Mouse (Mus musculus) midbrain, embryonic 15.5 days (tissue): Measurements from ENCODE around the gene Lhx3. TPM values are rescaled to one million over a fixed set of nuclear protein-coding genes. Genes with fewer than 3 reads are reported as not detected.

Source experiments
- ATAC-seq: fragments of 200-750 bp; cut with Nextera tagmentation; replicated peaks from 2 replicates; pipeline ENCODE4 v1.8.0; 2017; ENCODE audit warnings: moderate TSS enrichment
- H3K27ac ChIP-seq: fragments of 300-500 bp; sonication (generic); 2 replicates; pipeline ENCODE4 v1.5.1; 2015; ENCODE audit warnings: mild to moderate bottlenecking, inconsistent platforms
- H3K27me3 ChIP-seq: fragments of 300-500 bp; sonication (generic); replicated peaks from 2 replicates; pipeline ENCODE4 v1.6.1; 2015; ENCODE audit warnings: inconsistent platforms
- H3K36me3 ChIP-seq: fragments of 300-500 bp; sonication (generic); replicated peaks from 2 replicates; pipeline ENCODE4 v1.6.1; 2015; ENCODE audit warnings: inconsistent platforms
- H3K4me1 ChIP-seq: fragments of 300-500 bp; sonication (generic); 2 replicates; pipeline ENCODE4 v1.6.1; 2015; ENCODE audit warnings: inconsistent platforms
- H3K4me2 ChIP-seq: fragments of 300-500 bp; sonication (generic); 2 replicates; pipeline ENCODE4 v1.6.1; 2015; ENCODE audit warnings: inconsistent platforms, mild to moderate bottlenecking, moderate library complexity
- H3K4me3 ChIP-seq: fragments of 300-500 bp; sonication (generic); 2 replicates; pipeline ENCODE4 v1.5.1; 2015; ENCODE audit warnings: mild to moderate bottlenecking, inconsistent platforms
- H3K9ac ChIP-seq: fragments of 300-500 bp; sonication (generic); 2 replicates; pipeline ENCODE4 v1.6.1; 2015; ENCODE audit warnings: mild to moderate bottlenecking, inconsistent platforms
- H3K9me3 ChIP-seq: fragments of 300-500 bp; sonication (generic); 2 replicates; pipeline ENCODE4 v1.6.1; 2016; ENCODE audit warnings: inconsistent platforms
- WGBS: fragments of 180-500 bp; shearing (Covaris S2); methylation state at CpG from one replicate; pipeline ENCODE4 v1.1.7; 2015; ENCODE audit warnings: mixed read lengths; 5-methylcytosine and 5-hydroxymethylcytosine counted together
- polyA plus RNA-seq: library from polyadenylated mRNA; unstranded; fragments of >200 nt; fragmentation: Nextera tagmentation; extraction: Ambion mirVana; gene quantifications from 2 replicates; pipeline ENCODE4 v1.2.1, GENCODE M21; 2015

Lhx3 gene
- polyA plus RNA-seq, 1 experiment from 2014 or later, result not detected

- H3K4me1 ChIP-seq, result no peaks in the 10 kb centered on the region
- no peak overlapping the region for H3K4me2 ChIP-seq
- H3K36me3 ChIP-seq, result 0 out of 2 replicates have a peak, but pooled peaks cover 5% of the 10 kb centered on the region
- no peak overlapping the region for H3K27ac ChIP-seq
- no peak for ATAC-seq
- WGBS, result 66% methylated on average over 4 of the region's 4 CpGs
- H3K4me3 ChIP-seq, result no peak overlapping the region
- no peaks in the 10 kb centered on the region for H3K9me3 ChIP-seq
- H3K9ac ChIP-seq, result no peak overlapping the region
- H3K27me3 ChIP-seq, result no peaks in the 10 kb centered on the region
Measured at GRCm38 (mm10) chr2:26230253-26230652, 22.2 kb upstream of the Lhx3 start.

DNA sequence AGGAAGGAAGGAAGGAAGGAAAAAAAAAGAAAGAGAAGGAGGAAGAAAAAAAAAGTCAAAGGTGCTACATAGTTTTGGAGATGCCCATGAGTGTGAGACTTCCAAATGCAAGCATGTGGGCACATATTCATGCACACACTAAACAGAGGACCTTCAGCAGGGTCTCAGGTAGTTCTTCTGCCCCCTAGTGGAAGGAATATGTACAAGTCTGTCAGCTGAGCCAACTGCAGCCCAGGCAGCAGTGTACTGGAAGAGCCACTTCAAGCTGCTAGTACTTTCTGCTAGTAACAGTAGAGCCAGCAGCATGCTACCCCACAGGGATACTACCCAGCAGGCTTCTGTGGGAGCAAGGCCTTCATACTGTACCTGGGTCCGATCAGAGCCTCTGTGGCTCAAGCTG is 19.7 kb upstream of the Lhx3 start:
- Histone ChIP-seq H3K4me3 (no peak overlapping the region), H3K27ac (no peak overlapping the region), H3K9ac (no peak overlapping the region), H3K9me3 (no peaks in the 10 kb centered on the region), H3K36me3 (0 out of 2 replicates have a peak, but pooled peaks cover 7% of the 10 kb centered on the region), H3K4me1 (no peaks in the 10 kb centered on the region), H3K27me3 (no peaks in the 10 kb centered on the region), H3K4me2 (no peak overlapping the region)
- 57% methylated on average over 1 of the region's 1 CpGs for WGBS
- ATAC-seq, result peak; percentile 72; the same call in 1 of the 2 replicates

DNA sequence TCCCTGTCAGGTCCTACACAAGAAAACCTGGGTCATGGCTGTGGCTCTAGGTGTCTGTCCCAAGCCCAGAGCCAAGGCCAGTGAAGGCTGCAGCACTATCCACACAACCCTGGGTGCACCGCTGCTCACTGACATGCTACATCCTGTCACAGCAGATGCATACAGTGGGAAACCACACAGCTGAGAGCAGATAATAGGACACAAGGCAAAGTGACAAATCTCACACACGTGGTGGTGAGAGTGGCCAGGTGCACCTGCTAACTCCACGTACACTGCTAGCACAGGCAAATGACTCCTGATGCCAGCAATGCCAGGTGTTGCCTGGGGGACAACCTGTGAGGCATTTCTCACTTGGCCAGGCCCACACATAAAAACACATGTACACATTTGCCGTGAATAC is 17.2 kb upstream of the Lhx3 start:
- WGBS, result 85% methylated on average over 4 of the region's 4 CpGs
- H3K36me3 ChIP-seq, result peaks cover 27% of the 10 kb centered on the region
- no peak overlapping the region for H3K4me3 ChIP-seq
- H3K4me2 ChIP-seq, result no peak overlapping the region
- no peaks in the 10 kb centered on the region for H3K4me1 ChIP-seq
- no peaks in the 10 kb centered on the region for H3K9me3 ChIP-seq
- no peak overlapping the region for H3K27ac ChIP-seq
- H3K9ac ChIP-seq, result no peak overlapping the region
- no peaks in the 10 kb centered on the region for H3K27me3 ChIP-seq
- no peak for ATAC-seq

DNA sequence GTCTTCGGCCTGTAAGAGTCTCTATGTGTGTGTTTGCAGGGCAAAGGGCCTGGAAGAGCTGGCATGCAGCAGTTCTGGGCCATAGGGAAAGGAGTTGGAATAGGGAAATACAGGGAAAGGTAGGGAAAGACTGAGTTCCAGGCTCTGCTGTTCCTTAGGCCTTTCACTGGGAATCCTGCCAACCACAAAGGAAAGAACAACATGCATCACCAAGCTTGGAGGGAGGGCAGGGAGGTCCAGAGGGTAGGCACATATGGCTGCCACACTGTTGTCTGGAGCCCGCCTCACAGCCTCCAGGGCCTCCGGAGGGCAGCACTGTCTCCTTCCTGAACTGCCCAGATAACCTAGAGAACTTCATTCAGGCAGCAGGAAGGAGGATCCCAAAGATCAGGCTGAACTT is 15.9 kb upstream of the Lhx3 start:
- no peak for ATAC-seq
- Histone ChIP-seq H3K27me3 (no peaks in the 10 kb centered on the region), H3K4me1 (no peaks in the 10 kb centered on the region), H3K4me3 (no peak overlapping the region), H3K9ac (no peak overlapping the region), H3K4me2 (no peak overlapping the region), H3K27ac (no peak overlapping the region), H3K9me3 (no peaks in the 10 kb centered on the region), H3K36me3 (peaks cover 36% of the 10 kb centered on the region)
- 80% methylated on average over 3 of the region's 3 CpGs for WGBS

GRCm38 (mm10) chr2:26214526-26214925 is 6.4 kb upstream of the Lhx3 start:
- 16% methylated on average over 3 of the region's 3 CpGs for WGBS
- H3K27me3 ChIP-seq, result no peaks in the 10 kb centered on the region
- H3K4me2 ChIP-seq, result no peak overlapping the region
- no peak for ATAC-seq
- H3K9me3 ChIP-seq, result no peaks in the 10 kb centered on the region
- peaks cover 47% of the 10 kb centered on the region for H3K36me3 ChIP-seq
- no peak overlapping the region for H3K9ac ChIP-seq
- no peaks in the 10 kb centered on the region for H3K4me1 ChIP-seq
- H3K27ac ChIP-seq, result no peak overlapping the region
- no peak overlapping the region for H3K4me3 ChIP-seq

DNA sequence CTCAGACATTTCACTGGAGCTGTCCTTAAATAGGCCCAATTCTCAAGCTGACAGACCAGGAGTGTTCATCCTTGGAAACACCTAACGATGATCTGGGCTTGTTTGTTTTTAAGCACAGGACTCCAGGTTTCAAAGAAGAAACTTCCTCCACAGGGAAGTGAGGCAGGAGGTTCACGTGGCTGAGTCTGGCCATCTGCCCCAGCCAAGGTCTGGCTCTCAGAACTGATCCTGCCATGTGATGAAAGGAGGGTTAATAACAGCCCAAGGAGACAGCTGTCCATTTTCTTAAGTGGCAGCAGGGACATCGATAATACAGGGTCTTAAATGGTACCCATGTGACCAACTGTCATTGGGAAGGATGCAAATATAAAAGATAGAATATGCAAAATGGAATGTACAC is 1.5 kb upstream of the Lhx3 start:
- H3K27me3 ChIP-seq, result peaks cover 42% of the 10 kb centered on the region
- no peak for ATAC-seq
- H3K36me3 ChIP-seq, result peaks cover 29% of the 10 kb centered on the region
- H3K27ac ChIP-seq, result no peak overlapping the region
- H3K4me2 ChIP-seq, result no peak overlapping the region
- no peak overlapping the region for H3K4me3 ChIP-seq
- H3K4me1 ChIP-seq, result peaks cover 12% of the 10 kb centered on the region
- H3K9ac ChIP-seq, result no peak overlapping the region
- WGBS, result 65% methylated on average over 3 of the region's 3 CpGs
- no peaks in the 10 kb centered on the region for H3K9me3 ChIP-seq

DNA sequence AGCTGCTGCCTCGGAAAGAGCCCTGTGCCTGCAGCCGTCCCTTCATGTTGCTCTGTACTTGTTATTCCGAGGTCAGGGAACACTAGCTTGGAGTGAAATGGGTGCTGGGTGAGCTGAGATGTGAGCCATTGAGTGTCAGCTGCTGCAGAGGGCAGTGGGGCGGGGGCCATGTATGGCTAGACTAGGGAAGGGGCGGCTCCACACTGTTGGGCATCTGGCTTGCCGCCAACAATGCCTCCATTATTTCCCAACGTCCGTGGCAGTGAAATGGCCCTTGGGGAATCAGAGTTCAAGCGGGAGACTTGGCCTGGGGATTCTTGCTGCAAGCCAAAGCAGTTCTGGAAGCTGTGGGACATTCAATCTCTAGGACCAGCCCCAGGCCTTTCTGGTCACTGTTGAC is 530 bp downstream of the Lhx3 start:
- WGBS, result 7% methylated on average over 9 of the region's 9 CpGs
- H3K27me3 ChIP-seq, result peaks cover 60% of the 10 kb centered on the region
- no peak for ATAC-seq
- no peaks in the 10 kb centered on the region for H3K9me3 ChIP-seq
- peaks cover 18% of the 10 kb centered on the region for H3K4me1 ChIP-seq
- no peak overlapping the region for H3K27ac ChIP-seq
- H3K4me2 ChIP-seq, result no peak overlapping the region
- no peak overlapping the region for H3K9ac ChIP-seq
- H3K4me3 ChIP-seq, result no peak overlapping the region
- H3K36me3 ChIP-seq, result peaks cover 25% of the 10 kb centered on the region

DNA sequence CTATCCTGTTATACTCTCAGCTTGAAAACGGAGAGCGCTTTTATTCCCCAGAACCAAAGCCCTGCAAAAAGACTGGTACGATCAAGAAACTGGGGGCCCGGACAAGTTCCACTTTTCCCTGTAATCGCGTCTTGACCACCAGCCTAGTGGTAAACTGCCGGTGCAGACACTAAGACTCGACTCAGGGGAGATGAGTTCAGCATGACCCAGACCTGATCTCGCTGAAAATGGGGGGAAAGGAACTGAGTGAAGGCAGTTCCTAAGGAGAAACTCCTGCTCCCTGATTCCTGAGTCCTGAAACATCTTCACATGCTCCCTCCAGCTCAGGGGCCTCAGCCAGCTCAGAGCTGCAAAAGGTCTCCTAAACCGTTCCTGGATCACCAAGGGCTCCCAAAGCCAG is 2.3 kb downstream of the Lhx3 start:
- Histone ChIP-seq H3K27me3 (peaks cover 78% of the 10 kb centered on the region), H3K4me2 (no peak overlapping the region; the same call in 1 of the 2 replicates), H3K27ac (no peak overlapping the region), H3K4me3 (no peak overlapping the region), H3K9ac (no peak overlapping the region), H3K36me3 (peaks cover 7% of the 10 kb centered on the region), H3K9me3 (no peaks in the 10 kb centered on the region), H3K4me1 (peaks cover 25% of the 10 kb centered on the region)
- no peak for ATAC-seq
- WGBS, result 10% methylated on average over 10 of the region's 10 CpGs

DNA sequence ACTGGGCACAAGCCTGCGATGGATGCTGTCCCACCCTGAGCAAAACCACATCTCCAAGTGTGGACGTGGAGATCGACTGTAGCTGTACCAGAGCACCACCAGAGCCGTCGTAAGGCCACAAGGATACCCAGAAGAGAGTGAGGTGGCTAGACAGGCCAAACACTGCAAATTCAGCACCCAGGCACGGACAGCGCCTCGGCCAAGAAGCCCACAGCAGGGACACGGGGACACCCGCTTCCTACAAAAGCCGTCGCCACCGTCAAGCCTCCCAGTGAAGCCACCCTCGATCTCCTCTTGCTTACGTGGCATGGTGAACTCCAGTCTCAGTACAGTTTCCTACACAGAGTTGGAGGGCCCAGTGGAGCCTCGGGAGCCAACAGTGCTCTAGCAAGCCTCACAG is 3.0 kb downstream of the Lhx3 start:
- no peak overlapping the region for H3K27ac ChIP-seq
- H3K36me3 ChIP-seq, result peaks cover under 1% of the 10 kb centered on the region; the same call in 1 of the 2 replicates
- no peak overlapping the region for H3K9ac ChIP-seq
- 3% methylated on average over 16 of the region's 16 CpGs for WGBS
- ATAC-seq, result no peak
- H3K4me3 ChIP-seq, result no peak overlapping the region
- H3K27me3 ChIP-seq, result peaks cover 84% of the 10 kb centered on the region
- no peak overlapping the region for H3K4me2 ChIP-seq
- H3K4me1 ChIP-seq, result peaks cover 25% of the 10 kb centered on the region
- no peaks in the 10 kb centered on the region for H3K9me3 ChIP-seq

- Histone ChIP-seq H3K9ac (no peak overlapping the region), H3K4me3 (peak overlapping the region; percentile 17; the same call in 1 of the 2 replicates), H3K36me3 (no peaks in the 10 kb centered on the region), H3K27me3 (peaks cover 97% of the 10 kb centered on the region), H3K4me1 (peaks cover 32% of the 10 kb centered on the region), H3K27ac (no peak overlapping the region), H3K9me3 (no peaks in the 10 kb centered on the region), H3K4me2 (peak overlapping the region; percentile 45)
- ATAC-seq, result no peak
- WGBS, result 2% methylated on average over 36 of the region's 36 CpGs
Measured at GRCm38 (mm10) chr2:26202849-26203475, 5.1 kb downstream of the Lhx3 start.

GRCm38 (mm10) chr2:26201926-26202848 is 5.9 kb downstream of the Lhx3 start:
- Histone ChIP-seq H3K27me3 (peaks cover 98% of the 10 kb centered on the region), H3K9me3 (no peaks in the 10 kb centered on the region), H3K4me3 (peak overlapping the region; percentile 17), H3K27ac (no peak overlapping the region), H3K4me1 (peaks cover 31% of the 10 kb centered on the region), H3K4me2 (peak overlapping the region; percentile 45), H3K9ac (no peak overlapping the region), H3K36me3 (no peaks in the 10 kb centered on the region)
- no peak for ATAC-seq
- under 1% methylated on average over 77 of the region's 77 CpGs for WGBS

DNA sequence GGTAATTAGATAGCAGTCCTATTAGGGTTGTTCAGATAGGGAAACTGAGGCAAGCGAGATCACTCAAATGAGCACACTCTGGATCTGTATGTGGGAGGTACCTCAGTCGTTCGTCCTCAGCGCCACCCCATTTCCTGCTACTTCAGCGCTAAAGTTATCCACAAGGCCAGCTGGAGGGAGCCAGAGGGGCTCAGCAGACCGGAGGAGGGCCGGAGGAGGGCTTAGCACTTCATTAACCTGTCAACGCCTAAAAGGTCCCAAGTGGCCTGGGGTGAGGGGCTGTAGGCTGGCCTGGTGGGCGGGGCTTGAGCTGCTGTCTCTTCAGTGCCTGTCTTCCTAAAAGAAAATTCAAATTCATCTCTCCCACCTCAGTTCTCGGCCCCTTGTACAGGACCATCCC is 9.6 kb downstream of the Lhx3 start:
- H3K4me3 ChIP-seq, result no peak overlapping the region
- H3K9ac ChIP-seq, result no peak overlapping the region
- H3K27ac ChIP-seq, result no peak overlapping the region
- peaks cover 23% of the 10 kb centered on the region for H3K4me1 ChIP-seq
- ATAC-seq, result no peak
- peaks cover 81% of the 10 kb centered on the region for H3K27me3 ChIP-seq
- H3K9me3 ChIP-seq, result no peaks in the 10 kb centered on the region
- under 1% methylated on average over 10 of the region's 10 CpGs for WGBS
- no peaks in the 10 kb centered on the region for H3K36me3 ChIP-seq
- no peak overlapping the region for H3K4me2 ChIP-seq
